Mouse (Mus musculus) natural killer cell, adult 2 months (primary cell): ENCODE measurements around the gene Slc4a1.
"Not testable (repeated sequence)": the region's sequence is repeated elsewhere in the genome, so short reads cannot be mapped to it uniquely, and the experiment has no call there.

Source experiments
- DNase-seq, 2 experiments: peaks; one replicate each; pipeline ENCODE4 v3.0.0; 2022; ENCODE audit warnings: low spot score in 2 of 2

The Slc4a1 gene

DNA sequence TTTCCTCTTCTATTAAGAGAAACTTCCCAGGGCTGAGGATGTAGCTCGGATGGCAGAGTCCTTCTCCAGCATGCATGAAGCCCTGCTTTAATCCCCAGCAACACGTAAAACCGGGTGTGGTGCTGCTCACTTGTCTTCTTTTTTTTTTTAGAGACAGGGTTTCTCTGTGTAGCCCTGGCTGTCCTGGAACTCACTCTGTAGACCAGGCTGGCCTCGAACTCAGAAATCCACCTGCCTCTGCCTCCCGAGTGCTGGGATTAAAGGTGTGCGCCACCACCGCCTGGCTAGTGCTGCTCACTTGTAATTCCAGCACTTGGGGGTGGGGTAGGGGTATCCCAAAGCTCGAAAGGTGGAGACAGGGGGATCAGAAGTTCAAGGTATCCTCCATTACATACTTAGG, at the start of gene Slc4a1:
Slc4a1 (minus strand) TSS at position 101 of the 400 bp plus-strand sequence.
- DNase-seq, result not testable (repeated sequence)

DNA sequence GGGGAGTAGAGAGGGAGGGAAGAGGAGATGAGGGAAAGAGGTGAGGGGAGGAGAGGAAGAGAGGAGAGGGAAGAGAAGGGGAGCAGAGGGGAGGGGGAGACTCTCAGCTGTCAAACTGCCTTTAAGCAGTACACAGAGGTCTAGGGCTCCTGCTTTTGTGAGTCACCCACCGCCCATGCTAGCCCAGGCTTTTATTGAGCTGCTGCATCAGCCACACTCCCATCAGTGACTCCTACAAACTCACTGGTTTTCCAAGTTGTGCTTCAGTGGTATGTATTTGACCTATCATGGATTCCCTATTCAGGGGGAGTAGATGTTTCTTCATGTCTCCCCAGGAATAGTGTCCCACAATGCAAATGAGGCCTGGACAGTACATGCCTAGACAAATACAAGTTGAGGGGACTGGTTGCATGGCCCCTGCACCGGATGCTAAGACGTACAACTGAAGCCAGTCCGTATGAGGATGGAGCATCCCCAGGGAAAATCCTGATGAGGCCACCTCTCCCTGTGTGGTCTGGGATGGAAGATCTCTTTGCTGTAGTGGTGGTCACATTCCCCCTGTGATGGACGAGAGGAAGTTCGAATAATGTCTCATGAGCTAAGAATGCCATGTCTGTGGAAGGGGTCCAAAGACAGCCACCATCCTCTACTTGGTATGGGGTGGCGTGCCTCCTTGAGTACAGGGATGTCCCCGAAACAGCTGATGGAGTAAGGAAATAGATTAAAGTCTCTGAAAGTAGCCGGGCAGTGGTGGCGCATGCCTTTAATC, 49.2 kb upstream of the Slc4a1 start:
- DNase-seq, result no peak

DNA sequence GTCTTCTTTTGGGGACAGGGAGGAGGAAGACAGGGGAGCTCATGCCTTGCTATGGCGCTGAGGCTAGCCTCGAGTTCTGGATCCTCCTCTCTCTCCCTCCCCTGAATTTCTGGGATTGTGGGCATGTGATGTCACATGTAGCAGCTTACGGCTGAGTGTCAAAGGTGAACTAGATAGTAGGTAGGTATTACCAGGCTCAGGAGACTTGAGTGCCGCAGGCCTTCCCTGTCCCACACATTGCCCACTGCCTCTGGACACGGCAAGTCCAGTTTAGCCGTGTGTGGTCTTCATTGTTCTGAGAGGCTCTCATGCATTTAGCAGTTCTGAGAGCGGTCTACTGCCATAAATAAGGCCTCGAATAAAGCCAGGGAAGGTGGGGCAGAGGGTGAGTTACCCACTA, 47.1 kb upstream of the Slc4a1 start:
- DNase-seq, result no peak

DNA sequence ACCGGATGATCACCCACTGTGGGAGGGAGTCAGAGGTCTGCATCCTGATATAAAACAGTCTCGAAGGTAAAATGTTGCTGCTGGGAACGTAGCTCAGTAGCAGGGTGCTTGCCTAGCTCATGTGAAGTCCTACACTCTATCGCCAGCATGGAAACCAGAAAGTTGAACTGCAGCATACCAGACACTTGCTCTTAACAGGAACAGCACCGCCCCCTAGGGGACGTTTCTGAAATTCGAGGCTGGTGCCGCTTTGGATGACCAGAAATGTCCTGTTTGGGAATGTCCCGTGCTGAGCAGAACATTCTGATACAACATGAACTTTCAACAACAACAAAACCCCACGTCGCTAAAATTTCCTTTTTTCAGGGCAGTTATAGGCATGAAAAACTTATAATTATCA, 45.7 kb upstream of the Slc4a1 start:
- peak; percentile 71 to 82 for DNase-seq

DNA sequence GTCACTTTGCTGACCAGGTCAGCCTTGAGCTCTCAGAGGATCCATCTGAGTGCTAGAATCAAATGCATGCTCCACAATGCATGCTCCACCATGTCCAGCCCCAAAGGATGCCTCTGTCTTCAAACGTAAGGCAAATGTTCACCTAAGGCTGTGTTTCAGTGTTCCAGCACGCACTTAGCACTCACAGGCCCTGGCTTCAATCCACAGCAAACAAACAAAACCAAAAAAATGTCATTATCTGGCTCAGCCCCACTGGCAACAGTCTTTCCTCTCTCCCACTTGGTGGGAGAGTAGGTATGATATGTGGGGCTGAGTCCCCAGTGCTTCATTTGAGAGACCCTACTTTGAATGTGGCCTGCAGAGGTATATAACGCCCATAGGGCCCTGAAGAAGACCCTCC, 45.1 kb upstream of the Slc4a1 start:
- no peak for DNase-seq

DNA sequence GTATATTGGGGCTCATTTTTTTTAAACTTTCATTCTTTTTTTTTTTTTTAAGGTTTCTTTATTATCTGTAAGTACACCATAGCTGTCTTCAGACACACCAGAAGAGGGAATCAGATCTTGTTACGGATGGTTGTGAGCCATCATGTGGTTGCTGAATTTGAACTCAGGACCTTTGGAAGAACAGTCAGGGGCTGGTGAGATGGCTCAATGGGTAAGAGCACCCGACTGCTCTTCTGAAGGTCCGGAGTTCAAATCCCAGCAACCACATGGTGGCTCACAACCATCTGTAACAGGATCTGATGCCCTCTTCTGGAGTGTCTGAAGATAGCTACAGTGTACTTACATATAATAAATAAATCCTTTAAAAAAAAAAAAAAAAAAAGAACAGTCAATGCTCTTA, 44.3 kb upstream of the Slc4a1 start:
- not testable (repeated sequence) for DNase-seq

DNA sequence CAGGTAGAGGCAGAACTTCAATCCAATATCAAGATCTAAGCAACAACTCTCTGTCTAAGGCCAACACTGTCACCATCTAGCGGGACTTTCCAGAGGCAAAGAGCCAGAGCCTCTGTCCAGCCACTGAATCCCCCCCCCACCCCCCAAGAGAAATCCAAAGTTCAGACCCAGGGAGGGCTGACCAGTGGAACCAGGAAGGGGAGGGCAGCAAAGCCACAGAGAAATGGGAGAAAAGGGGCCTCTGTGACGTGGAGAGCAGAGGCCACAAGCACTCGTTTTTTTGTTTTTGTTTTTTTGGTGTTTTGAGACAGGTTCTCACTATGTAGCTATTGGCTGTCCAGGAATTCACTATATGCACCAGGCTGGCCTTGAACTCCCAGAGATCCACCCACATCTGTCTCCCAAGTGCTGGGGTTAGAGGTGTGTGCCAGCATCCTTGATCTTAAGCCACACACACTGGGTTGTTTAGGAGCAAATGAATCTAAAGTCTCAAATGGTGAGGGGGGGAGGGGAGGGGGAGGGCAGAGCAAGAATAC, 43.9 kb upstream of the Slc4a1 start:
- DNase-seq, result no peak

DNA sequence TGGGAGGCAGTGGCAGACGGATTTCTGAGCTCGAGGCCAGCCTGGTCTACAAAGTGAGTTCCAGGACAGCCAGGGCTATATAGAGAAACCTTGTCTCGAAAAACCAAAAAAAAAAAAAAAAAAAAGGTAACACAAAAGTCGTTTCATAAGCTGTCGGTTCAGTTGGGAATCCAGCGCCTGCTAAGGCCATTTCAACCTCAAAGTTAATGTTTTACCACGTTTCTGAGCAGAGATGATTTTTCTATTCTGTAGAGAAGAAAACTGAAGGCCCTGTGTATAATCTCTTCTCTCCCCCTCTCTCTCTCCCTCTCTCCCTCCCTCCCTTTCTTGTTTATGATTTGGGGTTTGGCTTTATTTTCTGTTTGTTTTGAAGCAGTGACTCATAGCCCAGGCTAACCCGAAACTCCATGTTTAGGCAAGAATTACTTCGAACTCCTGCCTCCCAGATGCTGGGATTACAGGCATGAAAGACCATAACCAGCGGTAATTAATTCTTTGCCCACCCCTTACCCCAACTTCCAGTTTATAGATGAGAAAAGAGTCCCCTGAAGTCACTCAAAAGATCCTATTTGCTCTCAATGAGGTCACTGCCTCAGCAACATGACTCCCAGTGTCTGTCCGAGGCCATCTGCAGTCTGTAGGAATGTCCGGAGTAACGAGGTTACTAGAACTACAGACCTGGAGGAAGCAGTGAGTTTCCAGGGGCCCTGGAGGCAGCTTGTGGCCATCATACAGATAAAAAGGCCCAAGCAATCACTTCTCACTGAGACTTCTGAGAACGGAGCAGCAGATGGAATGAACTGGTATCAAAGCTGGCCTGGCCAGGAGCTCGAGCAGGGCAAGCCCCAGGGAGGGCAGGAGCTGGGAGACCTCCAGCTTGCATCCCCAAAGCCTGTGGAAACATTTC, 43.1 kb upstream of the Slc4a1 start:
- no peak for DNase-seq

DNA sequence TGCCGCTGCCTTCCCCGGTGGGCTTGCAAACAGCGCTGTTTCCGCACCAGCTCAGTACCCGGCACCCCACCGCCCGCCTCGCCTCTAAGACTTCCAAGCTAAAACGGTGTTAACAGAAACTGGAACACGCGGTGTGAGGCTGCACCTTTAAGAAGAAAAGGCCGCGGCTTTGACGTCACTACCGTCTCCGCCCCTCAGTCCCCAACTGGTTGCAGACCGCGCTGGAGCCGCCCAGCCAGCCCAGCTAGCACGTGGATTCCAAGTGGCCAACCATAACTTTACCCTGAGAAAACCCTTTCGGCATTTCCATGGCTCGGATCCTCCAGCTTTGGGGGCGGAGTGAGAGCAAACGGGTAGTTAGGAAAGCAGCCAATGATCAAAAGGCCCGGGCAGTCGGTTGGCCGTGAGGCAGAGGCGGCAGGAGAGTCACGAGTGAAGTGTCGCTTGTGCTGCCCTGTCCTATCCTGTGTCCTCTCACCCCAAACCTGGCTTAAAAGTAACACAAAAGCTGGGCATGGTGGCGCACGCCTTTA, 42.4 kb upstream of the Slc4a1 start:
- peak; percentile 95 to 96 for DNase-seq

DNA sequence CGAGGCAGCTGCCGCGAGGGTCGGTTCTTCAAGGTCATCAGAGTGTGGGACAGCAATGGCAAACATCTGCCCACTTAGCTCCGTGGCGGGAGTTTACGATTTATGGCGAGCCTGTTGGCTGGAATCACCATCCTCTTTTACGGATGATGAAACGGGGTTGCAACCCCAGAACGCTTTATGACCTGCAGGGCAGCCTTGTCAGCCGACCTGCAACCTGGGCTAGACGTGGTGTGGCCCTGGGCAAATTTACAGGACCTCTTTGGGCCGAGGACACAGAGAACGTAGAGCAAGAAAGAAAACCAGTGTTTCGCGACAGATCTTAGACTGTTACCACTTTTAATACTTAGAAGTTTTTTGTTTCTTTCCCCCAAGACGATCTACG, 41.8 kb upstream of the Slc4a1 start, which contains the start of gene Slc25a39:
Slc25a39 (minus strand) TSS at position 113 of the 382 bp plus-strand sequence.
- DNase-seq, result peak in 1 of 2 experiments; percentile 47

DNA sequence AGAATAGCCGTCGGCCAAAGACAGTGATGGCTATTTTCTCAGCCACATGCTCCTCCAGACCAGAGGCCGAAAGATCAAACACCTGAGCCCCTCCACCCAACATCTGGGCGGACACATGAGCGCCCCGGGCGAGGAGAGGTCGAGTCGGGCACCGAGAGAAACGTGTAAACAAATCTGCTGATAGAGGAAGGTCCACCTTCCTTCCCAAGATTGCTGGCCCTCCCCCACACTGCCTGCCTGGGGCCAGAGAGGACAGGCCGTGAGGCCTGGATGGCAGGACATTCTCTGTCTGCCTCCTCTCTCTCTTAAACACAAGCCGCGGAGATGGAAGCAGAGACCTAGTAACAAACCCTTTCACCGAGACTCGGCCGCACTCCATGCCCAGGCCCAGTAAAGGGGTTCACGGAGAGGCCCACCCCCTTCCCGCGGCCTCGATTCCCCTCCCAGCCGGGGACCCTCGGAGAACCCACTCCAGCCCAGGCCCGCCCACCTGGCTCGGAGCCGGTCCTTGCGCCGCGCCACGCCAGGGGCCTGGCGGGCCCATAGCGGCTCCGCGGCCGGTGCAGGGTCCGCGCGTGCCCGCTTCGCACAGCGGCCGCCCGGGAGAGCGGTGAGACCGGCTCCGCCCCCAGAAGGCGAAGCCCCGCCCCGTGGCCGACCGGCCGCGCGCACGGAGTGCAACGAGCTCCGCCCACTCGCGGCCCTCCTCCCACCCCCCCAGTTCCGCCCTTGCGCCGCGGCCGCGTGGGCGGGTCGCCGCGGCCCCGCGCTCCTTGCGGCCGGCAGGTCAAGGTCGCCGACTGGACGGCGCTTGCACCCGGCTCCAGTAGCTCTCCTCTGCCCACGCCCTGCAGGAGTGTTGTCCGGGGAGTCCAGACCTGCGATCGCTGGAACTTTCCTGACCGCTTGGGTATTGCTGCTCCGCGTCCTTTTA, 41.2 kb upstream of the Slc4a1 start:
- DNase-seq, result peak; percentile 83 to 88

DNA sequence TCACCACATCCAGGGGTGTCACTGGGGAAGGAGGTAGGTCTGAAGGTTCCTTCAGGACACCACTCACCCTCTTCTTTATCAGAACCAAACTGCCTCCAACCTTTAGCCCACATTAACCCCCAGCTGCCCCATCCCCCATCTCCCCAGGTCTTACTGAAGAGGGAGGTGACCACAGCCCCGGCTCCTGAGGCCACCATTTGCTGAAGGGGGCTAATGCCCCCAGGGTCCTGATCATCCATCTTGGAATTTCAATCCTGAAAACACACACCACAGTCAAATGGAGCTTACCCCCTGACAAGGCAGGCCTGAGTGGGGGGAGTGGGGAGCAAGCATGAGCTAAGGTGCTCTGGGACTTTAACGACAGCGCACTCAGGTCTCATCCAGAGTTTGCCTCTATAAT, 40.4 kb upstream of the Slc4a1 start:
- DNase-seq, result no peak

DNA sequence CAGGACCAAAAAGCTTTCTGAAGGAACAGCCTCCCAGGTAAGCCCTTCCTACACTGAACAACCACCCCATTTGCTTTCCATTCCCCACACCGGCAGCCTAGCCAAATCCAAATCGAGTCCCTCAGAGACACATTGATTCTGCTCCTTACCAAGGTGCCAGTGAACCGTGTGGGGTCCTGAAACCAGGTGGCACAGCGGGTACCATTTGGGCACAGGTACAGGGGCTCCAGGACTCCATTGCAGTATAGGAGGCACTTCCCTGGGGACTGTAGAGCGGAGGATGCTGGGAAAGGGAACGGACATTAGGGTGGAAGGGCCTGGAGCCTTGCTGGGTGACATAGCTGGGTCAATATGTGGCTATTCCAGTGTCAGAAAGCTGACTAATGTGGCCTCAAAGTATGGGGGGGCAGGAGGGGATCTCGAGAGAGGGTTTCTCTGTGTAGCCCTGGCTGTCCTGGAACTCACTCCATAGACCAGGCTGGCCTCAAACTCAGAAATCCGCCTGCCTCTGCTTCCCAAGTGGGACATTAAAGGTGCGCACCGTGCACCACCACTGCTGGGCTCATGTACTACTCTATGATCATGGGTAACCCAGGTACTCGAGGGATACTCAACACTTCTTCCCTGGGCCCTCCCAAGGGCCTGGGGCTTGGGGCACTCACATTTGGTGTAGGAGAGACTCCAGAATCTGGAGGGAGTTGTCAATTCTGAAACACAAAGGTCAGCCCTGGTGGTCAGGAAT, 39.7 kb upstream of the Slc4a1 start:
- DNase-seq, result no peak

DNA sequence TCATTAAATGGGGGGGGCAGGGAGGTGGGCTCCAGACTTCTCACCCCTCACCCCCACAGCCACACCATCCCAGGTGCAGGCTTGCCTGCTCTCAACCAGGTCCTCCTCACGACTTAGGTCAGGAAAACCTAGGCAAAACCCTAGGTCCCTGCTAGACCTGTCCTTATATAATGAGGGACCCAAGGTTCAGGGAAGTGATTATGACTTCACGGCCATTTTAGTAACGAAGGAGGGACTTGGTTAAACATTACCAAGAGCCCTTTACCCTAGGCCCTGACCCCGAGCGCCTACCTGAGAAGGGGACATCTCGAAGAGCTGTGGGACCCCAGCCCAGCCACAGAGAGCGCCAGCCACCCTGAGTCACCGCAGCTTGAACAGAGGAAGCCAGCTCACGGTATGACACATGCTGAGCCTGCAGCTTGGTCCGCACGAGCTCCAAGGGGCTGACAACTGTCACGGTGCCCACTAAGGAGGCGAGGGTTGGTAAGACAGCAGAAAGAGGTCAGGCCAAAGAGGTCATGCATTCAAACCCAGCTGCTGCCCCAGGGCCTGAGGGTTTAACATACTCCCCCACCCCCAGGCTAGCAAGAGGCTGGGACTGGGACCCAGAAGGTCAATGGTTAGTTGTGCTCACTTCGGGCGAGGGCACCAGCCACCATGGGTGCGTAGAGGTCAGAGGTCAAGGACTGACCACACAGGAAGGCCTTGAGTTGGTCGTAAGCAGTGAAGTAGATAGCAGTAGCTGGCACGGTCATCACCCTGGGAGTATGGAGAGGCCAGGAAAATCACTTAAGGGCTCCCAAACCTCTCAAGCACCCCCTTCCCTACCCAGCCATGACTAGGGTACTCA, 38.4 kb upstream of the Slc4a1 start:
- no peak for DNase-seq

DNA sequence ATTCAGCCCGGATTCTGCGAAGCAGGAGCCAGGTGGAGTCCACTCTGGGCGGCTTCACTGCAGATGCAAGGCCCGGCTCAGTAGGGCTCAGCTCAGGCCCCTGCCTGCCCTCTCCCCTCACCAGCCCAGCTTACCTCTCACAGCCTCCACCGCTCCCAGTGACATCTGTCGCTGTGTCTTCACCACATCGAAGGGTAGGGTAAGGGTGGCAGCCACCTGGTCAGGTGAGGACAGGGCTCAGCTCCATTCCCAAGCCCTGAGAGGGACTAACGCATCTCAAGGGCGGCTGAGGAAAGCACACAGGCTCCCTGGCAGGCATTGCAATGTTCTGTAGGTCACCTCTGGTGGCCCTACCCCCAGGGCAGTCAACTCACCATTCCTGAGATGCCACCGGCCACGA, 37.7 kb upstream of the Slc4a1 start:
- no peak for DNase-seq

DNA sequence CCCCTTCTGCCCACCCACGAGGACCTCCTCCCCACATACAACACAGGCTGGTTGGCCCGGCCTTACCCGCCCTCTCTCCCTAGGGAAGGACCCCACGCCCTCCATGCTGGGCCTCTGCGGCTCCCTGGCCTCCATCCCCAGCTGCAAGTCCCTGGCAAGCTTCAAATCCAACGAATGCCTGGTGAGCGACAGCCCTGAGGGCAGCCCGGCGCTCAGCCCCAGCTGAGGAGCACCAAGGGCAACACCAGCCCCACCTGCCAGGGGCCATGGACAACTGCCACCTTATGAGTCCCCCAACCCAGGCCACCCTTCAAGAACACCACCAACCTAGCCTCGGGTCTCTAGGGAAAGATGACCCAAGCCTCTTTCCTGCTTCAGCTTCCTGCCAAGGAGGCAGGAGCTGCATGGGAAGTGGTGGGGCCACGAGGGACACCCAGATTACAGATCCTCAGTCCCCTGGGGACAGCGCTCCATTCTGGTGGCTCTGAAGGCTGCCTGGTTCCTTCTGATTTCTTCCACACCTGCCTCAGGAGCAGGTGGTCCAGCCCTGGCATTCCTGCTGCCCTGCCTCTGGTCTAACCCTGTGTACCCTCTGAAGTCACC, 36.0 kb upstream of the Slc4a1 start:
- no peak for DNase-seq

DNA sequence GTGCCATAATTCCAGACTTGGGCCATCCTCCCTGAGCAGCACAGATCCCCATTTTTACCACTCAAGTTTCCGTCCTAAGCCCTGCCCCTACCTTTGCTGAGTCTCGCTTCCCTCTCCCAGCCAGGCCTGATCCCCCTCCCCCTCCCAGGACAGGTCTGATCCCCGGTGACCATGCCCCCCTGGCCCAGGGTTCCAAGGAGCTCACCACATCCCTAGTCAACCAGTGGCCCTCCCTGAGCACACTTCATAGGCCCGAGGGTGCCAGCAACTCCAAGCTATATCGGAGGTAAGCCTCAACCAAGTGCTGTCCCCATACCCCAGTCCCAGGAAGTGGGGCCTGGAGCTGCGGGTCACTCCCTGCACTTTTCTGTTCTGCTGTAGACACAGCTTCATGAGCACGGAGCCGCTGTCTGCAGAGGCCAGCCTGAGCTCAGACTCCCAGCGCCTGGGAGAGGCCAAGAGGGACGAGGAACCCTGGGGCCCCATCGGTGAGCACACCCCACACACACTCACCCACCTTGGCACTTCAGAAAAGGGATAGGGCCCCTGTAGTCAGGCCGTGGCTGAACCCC, 34.6 kb upstream of the Slc4a1 start:
- no peak for DNase-seq

DNA sequence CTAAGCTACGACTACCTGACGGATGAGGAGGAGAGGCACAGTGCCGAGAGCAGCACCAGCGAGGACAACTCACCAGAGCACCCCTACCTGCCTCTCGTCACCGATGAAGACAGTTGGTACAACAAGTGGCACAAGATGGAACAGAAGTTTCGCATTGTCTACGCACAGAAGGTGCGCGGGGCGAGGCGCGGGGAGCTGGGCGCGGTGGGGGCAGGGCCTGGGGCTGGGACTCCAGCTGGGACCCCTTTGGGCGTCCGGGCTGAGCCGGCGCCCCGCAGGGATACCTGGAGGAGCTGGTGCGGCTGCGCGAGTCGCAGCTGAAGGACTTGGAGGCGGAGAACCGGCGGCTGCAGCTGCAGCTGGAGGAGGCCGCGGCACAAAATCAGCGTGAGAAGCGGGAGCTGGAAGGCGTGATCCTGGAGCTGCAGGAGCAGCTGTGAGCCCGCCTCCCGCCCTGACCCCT, 33.6 kb upstream of the Slc4a1 start:
- no peak for DNase-seq

DNA sequence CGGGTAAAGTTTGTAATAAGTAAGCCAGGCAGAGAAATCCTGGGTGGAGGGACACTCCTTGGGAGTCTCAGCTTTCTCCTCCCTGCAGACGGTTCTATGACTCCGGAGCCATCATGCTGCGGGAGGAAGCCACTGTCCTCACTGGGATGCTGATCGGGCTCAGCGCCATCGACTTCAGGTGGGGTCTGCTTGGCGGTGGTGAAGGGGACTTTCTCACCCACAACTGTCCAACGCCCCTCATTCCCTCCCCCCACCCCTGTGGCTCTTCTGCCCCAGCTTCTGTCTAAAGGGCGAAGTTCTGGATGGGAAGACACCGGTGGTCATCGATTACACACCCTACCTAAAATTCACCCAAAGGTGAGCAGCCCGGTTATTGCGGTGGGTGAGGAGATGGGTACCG, 33.1 kb upstream of the Slc4a1 start:
- DNase-seq, result no peak
